Mouse (Mus musculus) megakaryocyte, adult 5-6 weeks (primary cell): ENCODE measurements around the gene Epb41l5. TPM values are rescaled to one million over a fixed set of nuclear protein-coding genes. Genes with fewer than 3 reads are reported as not detected.
A peak's percentile ranks its signal among the peaks of the same experiment; 100 is the strongest.

Experiments used
- ATAC-seq: 2 replicates; pipeline ENCODE4 v1.8.0; 2016; ENCODE audit warnings: mild to moderate bottlenecking, inconsistent platforms; ENCODE audit not compliant: poor library complexity, severe bottlenecking
- total RNA-seq, 2 experiments: library from RNA; stranded (forward) in 1 of 2; stranded (reverse) in 1 of 2; fragments of 153-499, 151-499 nt in 1 of 2; fragments of 221-1000, 200-1000 nt in 1 of 2; gene quantifications; 2 replicates each; pipeline versions ENCODE4 v1.2.3 to v1.2.4; 2015 to 2017

Epb41l5 gene
- 0.40 TPM in 1 of 2 replicates, not detected in the other for total RNA-seq (2015)
- 0.04 TPM in 1 of 2 replicates, not detected in the other for total RNA-seq (2017)

- ATAC-seq, result peak; percentile 83
Measured at GRCm38 (mm10) chr1:119648205-119649111, at the start of gene Epb41l5. TSS of gene Epb41l5 (minus strand) at chr1:119649000.

- no peak for ATAC-seq
Measured at GRCm38 (mm10) chr1:119696860-119697259, 48.1 kb upstream of the Epb41l5 start.

- no peak for ATAC-seq
Measured at GRCm38 (mm10) chr1:119685773-119686558, 37.2 kb upstream of the Epb41l5 start.

- no peak for ATAC-seq
Measured at GRCm38 (mm10) chr1:119681663-119682213, 32.9 kb upstream of the Epb41l5 start.

GRCm38 (mm10) chr1:119674984-119675383, 26.2 kb upstream of the Epb41l5 start:
- peak; percentile 83 for ATAC-seq

GRCm38 (mm10) chr1:119666904-119667303, 18.1 kb upstream of the Epb41l5 start:
- peak; percentile 73 for ATAC-seq

- ATAC-seq, result no peak
Measured at GRCm38 (mm10) chr1:119654307-119654706, 5.5 kb upstream of the Epb41l5 start.

- no peak for ATAC-seq
Measured at GRCm38 (mm10) chr1:119650386-119650785, 1.6 kb upstream of the Epb41l5 start.

GRCm38 (mm10) chr1:119649627-119650026, 827 bp upstream of the Epb41l5 start:
- no peak for ATAC-seq

- no peak for ATAC-seq
Measured at GRCm38 (mm10) chr1:119646356-119646755, 2.4 kb downstream of the Epb41l5 start.

- ATAC-seq, result no peak
Measured at GRCm38 (mm10) chr1:119642367-119642766, 6.4 kb downstream of the Epb41l5 start.

GRCm38 (mm10) chr1:119641090-119641812, 7.5 kb downstream of the Epb41l5 start:
- ATAC-seq, result no peak

GRCm38 (mm10) chr1:119640006-119640405, 8.8 kb downstream of the Epb41l5 start:
- no peak for ATAC-seq

GRCm38 (mm10) chr1:119637188-119638023, 11.4 kb downstream of the Epb41l5 start:
- no peak for ATAC-seq

- ATAC-seq, result no peak
Measured at GRCm38 (mm10) chr1:119634746-119635145, 14.1 kb downstream of the Epb41l5 start.

GRCm38 (mm10) chr1:119630428-119630827, 18.4 kb downstream of the Epb41l5 start:
- ATAC-seq, result no peak

GRCm38 (mm10) chr1:119626837-119627236, 22.0 kb downstream of the Epb41l5 start:
- no peak for ATAC-seq

- no peak for ATAC-seq
Measured at GRCm38 (mm10) chr1:119624444-119624843, 24.4 kb downstream of the Epb41l5 start.

GRCm38 (mm10) chr1:119605396-119605795, 43.4 kb downstream of the Epb41l5 start:
- ATAC-seq, result no peak

- no peak for ATAC-seq
Measured at GRCm38 (mm10) chr1:119602448-119602847, 46.4 kb downstream of the Epb41l5 start.
